Comparison of ENCODE assay signal across 27 mouse cellular contexts in the genomic region with DNA sequence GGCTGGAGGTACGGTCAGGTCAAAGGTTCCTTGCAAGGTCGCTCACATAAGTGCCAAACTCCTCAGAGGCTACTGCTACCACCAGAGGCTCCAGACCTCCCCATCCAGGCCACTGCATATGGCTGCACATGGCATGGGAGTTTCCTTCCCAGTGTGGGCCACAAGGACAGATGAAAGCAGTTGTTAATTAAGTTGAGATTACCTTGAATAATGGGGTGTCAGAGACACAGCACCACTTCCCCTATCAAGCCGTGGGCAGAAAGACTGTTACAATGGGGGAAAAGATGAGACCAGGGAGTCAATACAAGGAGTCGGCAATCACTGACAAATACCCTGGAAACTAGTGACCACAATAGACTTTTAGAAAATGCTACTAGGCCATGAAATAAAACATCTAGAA.
DNase-seq lines count a peak whose midpoint lies in the region; ATAC-seq and TF ChIP-seq lines count a peak whose summit lies in the region.
"Had no signal": no experiment of that assay in that cellular context is flagged by ENCODE, and none has a peak within 500 bp of the region (broad histone marks: within the 10 kb centered on the region; RNA-seq: fewer than 3 reads in every experiment).

No protein-coding gene starts in this region.

- H3K4me2 ChIP-seq in liver, embryonic 11.5 days = no peak overlapping the region
- no peak overlapping the region for H3K4me2 ChIP-seq in liver, embryonic 14.5 days (ENCODE audit: low read depth)
- H3K4me2 ChIP-seq: forebrain, embryonic 13.5 days; heart, embryonic 13.5 days; hindbrain, embryonic 14.5 days had no signal

- no peak overlapping the region for H3K4me3 ChIP-seq in liver, embryonic 11.5 days (ENCODE audit: low read depth, low read length)
- H3K4me3 ChIP-seq in bone marrow, adult 2 months (replicated peaks; ENCODE audit: control insufficient read depth, low read depth, low read length) = no peak overlapping the region
- H3K4me3 ChIP-seq in liver, embryonic 14.5 days (ENCODE audit: insufficient read depth in 1 of 2, low read depth in 2 of 2, low read length in 2 of 2) = no peak overlapping the region
- H3K4me3 ChIP-seq: forebrain, embryonic 10.5 days; forebrain, embryonic 13.5 days; heart, embryonic 10.5 days; heart, embryonic 13.5 days had no signal

- H3K27me3 ChIP-seq in liver, embryonic 11.5 days (replicated peaks; ENCODE audit: control insufficient read depth, insufficient read depth, low read length) = no peaks in the 10 kb centered on the region
- H3K27me3 ChIP-seq in liver, embryonic 14.5 days (ENCODE audit: control insufficient read depth, insufficient read depth, low read length) = no peaks in the 10 kb centered on the region
- H3K27me3 ChIP-seq: CH12.LX; forebrain, embryonic 13.5 days; heart, embryonic 13.5 days had no signal

- no peak for TF ChIP-seq POLR2A in bone marrow, adult 2 months (IDR thresholded peaks at IDR 0.05; ENCODE audit: borderline replicate concordance, control insufficient read depth, low read depth, low read length)

- H3K27ac ChIP-seq in liver, embryonic 11.5 days (ENCODE audit: low read depth, low read length) = peak overlapping the region; percentile 85
- peak overlapping the region; percentile 73 for H3K27ac ChIP-seq in bone marrow, adult 2 months (ENCODE audit: control insufficient read depth, insufficient read depth, low read depth, low read length, poor library complexity)
- peak overlapping the region; percentile 56 for H3K27ac ChIP-seq in liver, embryonic 14.5 days
- H3K27ac ChIP-seq: forebrain, embryonic 10.5 days; forebrain, embryonic 13.5 days; heart, embryonic 10.5 days; heart, embryonic 13.5 days; hindbrain, embryonic 14.5 days; hindbrain, postnatal 0 days had no signal

- intact Hi-C loops in gastrocnemius, postnatal 36 days (cut with DNase I) = no loop called here

- no peak overlapping the region for H3K9ac ChIP-seq in liver, embryonic 11.5 days (ENCODE audit: low read depth, low read length)
- H3K9ac ChIP-seq in liver, embryonic 14.5 days (replicated peaks) = no peak overlapping the region
- H3K9ac ChIP-seq: forebrain, embryonic 13.5 days; heart, embryonic 13.5 days; hindbrain, embryonic 14.5 days had no signal

- H3K9me3 ChIP-seq in liver, embryonic 11.5 days (ENCODE audit: control insufficient read depth, low read length) = no peaks in the 10 kb centered on the region
- H3K9me3 ChIP-seq in liver, embryonic 14.5 days (ENCODE audit: control insufficient read depth, low read length) = no peaks in the 10 kb centered on the region
- H3K9me3 ChIP-seq: heart, embryonic 10.5 days had no signal

- peak; percentile 46; the same call in 1 of the 2 replicates for ATAC-seq in liver, embryonic 11.5 days (replicated peaks; ENCODE audit: low FRiP score)
- peak; percentile 49; the same call in 1 of the 2 replicates for ATAC-seq in liver, embryonic 14.5 days (ENCODE audit: insufficient read depth)
- ATAC-seq in megakaryocyte progenitor cell, adult 5-6 weeks (replicated peaks; ENCODE audit: poor library complexity) = peak; percentile 11; the same call in 1 of the 2 replicates
- ATAC-seq: forebrain, embryonic 13.5 days; forebrain, embryonic 16.5 days; hindbrain, postnatal 0 days had no signal

- no peak for DNase-seq in liver, embryonic 11.5 days (ENCODE audit: low spot score)
- no peak for DNase-seq in liver
- DNase-seq in liver, embryonic 14.5 days (ENCODE audit: low read depth in 3 of 3, low spot score in 3 of 3) = no peak
- no peak for DNase-seq in ovary, postnatal 14 days (ENCODE audit: low spot score)
- no peak for DNase-seq in gastrocnemius, postnatal 36 days
- no peak for DNase-seq in kidney, adult 18-20 months
- DNase-seq: adrenal gland, adult 2 months; adrenal gland, postnatal 14 days; B cell, adult 2 months; cerebellum, adult 11-12 months; cerebellum, adult 8-10 months; cerebellum, postnatal 10 days; cerebellum, postnatal 36 days; gastrocnemius, postnatal 10 days; heart, adult 18-20 months; heart, postnatal 14 days; heart, postnatal 4 days had no signal

- WGBS in liver, embryonic 11.5 days = 51% methylated on average over 4 of the region's 4 CpGs
- 54% methylated on average over 4 of the region's 4 CpGs for WGBS in bone marrow, adult 2 months
- WGBS in liver, embryonic 14.5 days (ENCODE audit: insufficient replicate concordance) = 34% methylated on average over 4 of the region's 4 CpGs

- H3K36me3 ChIP-seq in liver, embryonic 11.5 days (ENCODE audit: control insufficient read depth, insufficient read depth, low read length) = no peaks in the 10 kb centered on the region
- H3K36me3 ChIP-seq in liver, embryonic 14.5 days (replicated peaks; ENCODE audit: control insufficient read depth, insufficient read depth, low read depth) = no peaks in the 10 kb centered on the region
- H3K36me3 ChIP-seq: heart, embryonic 10.5 days; heart, embryonic 13.5 days had no signal

- TF ChIP-seq EP300 in liver, embryonic 14.5 days (IDR thresholded peaks at IDR 0.05; ENCODE audit: low read depth) = no peak

- no peak for TF ChIP-seq CTCF in bone marrow, adult 2 months (IDR thresholded peaks at IDR 0.05; ENCODE audit: control insufficient read depth, insufficient read depth, low read length)
- no peak for TF ChIP-seq CTCF in liver, embryonic 14.5 days (IDR thresholded peaks at IDR 0.05; ENCODE audit: low read depth)

- H3K4me1 ChIP-seq in liver, embryonic 11.5 days (replicated peaks; ENCODE audit: control insufficient read depth, insufficient read depth, low read length) = peaks cover 21% of the 10 kb centered on the region
- H3K4me1 ChIP-seq in bone marrow, adult 2 months (ENCODE audit: control insufficient read depth, insufficient read depth, low read length) = no peaks in the 10 kb centered on the region
- peaks cover 2 to 24% of the 10 kb centered on the region in 2 experiments; a peak in 3 of 4 replicates for H3K4me1 ChIP-seq in liver, embryonic 14.5 days (replicated peaks; ENCODE audit: control insufficient read depth in 2 of 2, insufficient read depth in 2 of 2, low read length in 1 of 2)
- H3K4me1 ChIP-seq: forebrain, embryonic 10.5 days; forebrain, embryonic 13.5 days; heart, embryonic 10.5 days; heart, embryonic 13.5 days had no signal
